Mouse (Mus musculus) CH12.LX (cell line): Measurements from ENCODE around the gene Dusp5. TPM values are rescaled to one million over a fixed set of nuclear protein-coding genes. Genes with fewer than 3 reads are reported as not detected.

ENCODE experiments used
- DNase-seq: peaks from one replicate; pipeline ENCODE4 v3.0.0-alpha.2; 2013; ENCODE audit errors: extremely low read depth
- H3K27ac ChIP-seq: 2 replicates; pipeline ENCODE4 v1.5.1; 2012; ENCODE audit warnings: low read depth, mild to moderate bottlenecking, control low read depth, moderate library complexity; ENCODE audit not compliant: insufficient read depth
- H3K27me3 ChIP-seq: replicated peaks from 2 replicates; pipeline ENCODE3; 2012; ENCODE audit warnings: inconsistent platforms
- H3K36me3 ChIP-seq, 2 experiments: replicated peaks in 1 of 2; 2 replicates each; pipeline versions ENCODE3 to v1.6.1; 2012; ENCODE audit warnings: inconsistent platforms in 1 of 2, low read length in 1 of 2, mild to moderate bottlenecking in 1 of 2, mixed read lengths in 1 of 2, moderate library complexity in 1 of 2; ENCODE audit not compliant: control insufficient read depth in 1 of 2, insufficient read depth in 1 of 2
- H3K4me1 ChIP-seq, 2 experiments: 2 replicates each; pipeline ENCODE4 v1.6.1; 2012; ENCODE audit warnings: inconsistent platforms in 1 of 2, moderate library complexity in 1 of 2; ENCODE audit not compliant: insufficient read depth in 2 of 2, control insufficient read depth in 1 of 2
- H3K4me2 ChIP-seq: 2 replicates; pipeline ENCODE4 v1.6.1; 2012; ENCODE audit warnings: low read depth, mild to moderate bottlenecking, control low read depth; ENCODE audit not compliant: poor library complexity, insufficient read depth, severe bottlenecking
- H3K4me3 ChIP-seq, 3 experiments: fragments of 150-350 bp in 1 of 3; sonication (generic) in 1 of 3; replicated peaks in 1 of 3; 2 replicates each; pipeline versions ENCODE3 to v1.5.1; 2011 to 2012; ENCODE audit warnings: low read depth in 2 of 3, low read length in 2 of 3, mild to moderate bottlenecking in 2 of 3, moderate library complexity in 2 of 3, control low read depth in 1 of 3, improper control_type of control experiment in 1 of 3, inconsistent platforms in 1 of 3, mixed read lengths in 1 of 3; ENCODE audit not compliant: poor library complexity in 1 of 3
- H3K79me2 ChIP-seq: replicated peaks from 2 replicates; pipeline ENCODE4 v1.6.1; 2012; ENCODE audit warnings: mild to moderate bottlenecking, moderate library complexity; ENCODE audit not compliant: control insufficient read depth, poor library complexity, insufficient read depth, severe bottlenecking; ENCODE audit errors: extremely low read depth
- H3K9ac ChIP-seq: 2 replicates; pipeline ENCODE4 v1.6.1; 2012; ENCODE audit warnings: low read depth, mild to moderate bottlenecking, control low read depth, moderate library complexity; ENCODE audit not compliant: insufficient read depth
- H3K9me3 ChIP-seq: replicated peaks from 2 replicates; pipeline ENCODE3; 2012; ENCODE audit warnings: low read length, inconsistent platforms, mixed read lengths
- BHLHE40 ChIP-seq: IDR thresholded peaks from 2 replicates; pipeline ENCODE4 v1.6.1; 2011; ENCODE audit warnings: mild to moderate bottlenecking, low read depth, low read length, improper control_type of control experiment
- CHD1 ChIP-seq: IDR thresholded peaks from 2 replicates; pipeline ENCODE4 v1.6.1; 2012; ENCODE audit warnings: low read depth, low read length, improper control_type of control experiment, inconsistent platforms
- CHD2 ChIP-seq: IDR thresholded peaks from 2 replicates; pipeline ENCODE4 v1.6.1; 2011; ENCODE audit warnings: low read length, improper control_type of control experiment
- EP300 ChIP-seq: IDR thresholded peaks from 2 replicates; pipeline ENCODE4 v1.6.1; 2011; ENCODE audit warnings: low read length, improper control_type of control experiment
- IRF4 ChIP-seq: IDR thresholded peaks from 2 replicates; pipeline ENCODE4 v1.6.1; 2014; ENCODE audit warnings: low read depth, mild to moderate bottlenecking, inconsistent platforms, low read length, improper control_type of control experiment
- JUN ChIP-seq: IDR thresholded peaks from 2 replicates; pipeline ENCODE4 v1.6.1; 2011; ENCODE audit warnings: low read depth, mild to moderate bottlenecking, low read length, improper control_type of control experiment, moderate library complexity; ENCODE audit not compliant: insufficient read depth
- JUND ChIP-seq: conservative IDR thresholded peaks from 2 replicates; pipeline ENCODE4 v1.6.1; 2011; ENCODE audit warnings: low read depth, low read length, improper control_type of control experiment
- KAT2A ChIP-seq: IDR thresholded peaks from 2 replicates; pipeline ENCODE4 v1.6.1; 2012; ENCODE audit warnings: low read length, improper control_type of control experiment, inconsistent platforms; ENCODE audit not compliant: insufficient replicate concordance
- MAFK ChIP-seq: IDR thresholded peaks from 2 replicates; pipeline ENCODE4 v1.6.1; 2011; ENCODE audit warnings: low read length, improper control_type of control experiment; ENCODE audit not compliant: insufficient replicate concordance
- MAX ChIP-seq: IDR thresholded peaks from 2 replicates; pipeline ENCODE4 v1.6.1; 2011; ENCODE audit warnings: low read length, improper control_type of control experiment
- MEF2A ChIP-seq: IDR thresholded peaks from 2 replicates; pipeline ENCODE4 v1.6.1; 2014; ENCODE audit warnings: low read depth, mild to moderate bottlenecking, inconsistent platforms, low read length, improper control_type of control experiment, borderline replicate concordance
- MXI1 ChIP-seq: IDR thresholded peaks from 2 replicates; pipeline ENCODE4 v1.6.1; 2011; ENCODE audit warnings: mild to moderate bottlenecking, low read depth, low read length, improper control_type of control experiment
- NRF1 ChIP-seq: IDR thresholded peaks from 2 replicates; pipeline ENCODE4 v1.6.1; 2014; ENCODE audit warnings: low read depth, mild to moderate bottlenecking, inconsistent platforms, low read length, improper control_type of control experiment, moderate library complexity
- PAX5 ChIP-seq: IDR thresholded peaks from 2 replicates; pipeline ENCODE4 v1.6.1; 2012; ENCODE audit warnings: low read length, inconsistent platforms, mixed read lengths
- POLR2AphosphoS2 ChIP-seq: IDR thresholded peaks from 2 replicates; pipeline ENCODE4 v1.6.1; 2011; ENCODE audit warnings: low read depth, low read length, improper control_type of control experiment
- RAD21 ChIP-seq: IDR thresholded peaks from 2 replicates; pipeline ENCODE4 v1.6.1; 2011; ENCODE audit warnings: low read depth, mild to moderate bottlenecking, low read length, improper control_type of control experiment, moderate library complexity
- SIN3A ChIP-seq: IDR thresholded peaks from 2 replicates; pipeline ENCODE4 v1.6.1; 2012; ENCODE audit warnings: low read length, improper control_type of control experiment, inconsistent platforms
- SMC3 ChIP-seq: IDR thresholded peaks from 2 replicates; pipeline ENCODE4 v1.6.1; 2011; ENCODE audit warnings: low read depth, low read length, improper control_type of control experiment
- UBTF ChIP-seq: IDR thresholded peaks from 2 replicates; pipeline ENCODE4 v1.6.1; 2012; ENCODE audit warnings: low read depth, mild to moderate bottlenecking, inconsistent platforms, low read length, improper control_type of control experiment, moderate library complexity
- ZNF384 ChIP-seq: IDR thresholded peaks from 2 replicates; pipeline ENCODE4 v1.6.1; 2012; ENCODE audit warnings: low read depth, low read length, improper control_type of control experiment, inconsistent platforms
- dilution Hi-C: fragments of 300-500 bp; cut with MboI; formaldehyde crosslinking; loops from 2 replicates; pipeline ENCODE4 v1.14.3; 2020; ENCODE audit warnings: low sequenced_read_pairs; ENCODE audit not compliant: extremely low pct_unique_long_range_greater_than_20kb, extremely low pct_ligation_motif_present
- in situ Hi-C: fragments of 300-500 bp; cut with MboI; formaldehyde crosslinking; loops from 3 replicates; pipeline ENCODE4 v1.14.3; 2019; ENCODE audit warnings: low sequenced_read_pairs, low pct_ligation_motif_present, low pct_unique_long_range_greater_than_20kb, mixed read lengths
- polyA plus RNA-seq: library from polyadenylated mRNA; unstranded; fragments of >175 nt; gene quantifications from 2 replicates; pipeline ENCODE4 v1.2.1, GENCODE M21; 2012; ENCODE audit warnings: low read depth; ENCODE audit not compliant: insufficient read length
- total RNA-seq, 2 experiments: library from RNA; depleted of rRNA; stranded (reverse); fragments of 300-350 nt in 1 of 2; fragments of >200 nt in 1 of 2; gene quantifications; 2 replicates each; pipeline ENCODE4 v1.2.3; 2012 to 2014

Gene Dusp5
- total and polyA plus RNA-seq, 3 experiments, result 10.6 to 18.2 (median 13.2) TPM

DNA sequence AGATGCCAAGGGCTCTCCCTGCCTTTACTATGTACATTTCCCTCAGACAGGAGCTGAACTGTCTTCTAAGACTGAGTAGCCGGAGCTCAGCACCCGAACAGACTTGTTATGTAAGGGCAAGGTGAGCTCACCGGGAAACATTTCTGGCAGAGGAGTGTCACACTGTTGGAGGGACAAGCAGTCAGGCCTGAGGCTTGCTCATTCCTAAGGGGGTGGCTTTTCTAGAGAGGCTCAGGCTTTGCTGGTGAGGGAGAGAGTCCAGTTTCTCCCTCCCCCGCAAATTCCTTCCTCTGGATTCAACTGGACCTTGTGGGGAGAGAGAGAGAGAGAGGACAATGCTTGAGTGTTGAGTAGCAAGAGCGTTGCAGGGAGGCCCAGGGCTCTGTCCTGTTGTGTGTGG lies 46.4 kb upstream of the Dusp5 start:
- TF ChIP-seq SIN3A, result no peak
- TF ChIP-seq PAX5, result no peak
- no peak for TF ChIP-seq IRF4
- TF ChIP-seq JUN, result no peak
- no peak for TF ChIP-seq KAT2A
- no peak for TF ChIP-seq CHD1
- TF ChIP-seq SMC3, result no peak
- TF ChIP-seq MAX, result no peak
- TF ChIP-seq ZNF384, result no peak
- no peak for TF ChIP-seq UBTF
- TF ChIP-seq POLR2AphosphoS2, result no peak
- no peak for TF ChIP-seq BHLHE40
- TF ChIP-seq RAD21, result no peak
- TF ChIP-seq EP300, result no peak
- TF ChIP-seq MXI1, result no peak
- no peak for TF ChIP-seq NRF1
- TF ChIP-seq MAFK, result no peak
- TF ChIP-seq MEF2A, result no peak
- TF ChIP-seq JUND, result no peak
- no peak for TF ChIP-seq CHD2
- TF ChIP-seq, all 38 proteins: peak for 0
- Histone ChIP-seq H3K36me3 (no peaks in the 10 kb centered on the region), H3K27ac (no peak overlapping the region), H3K4me3 (no peak overlapping the region), H3K9me3 (no peaks in the 10 kb centered on the region), H3K4me2 (no peak overlapping the region), H3K9ac (no peak overlapping the region), H3K79me2 (no peaks in the 10 kb centered on the region), H3K27me3 (no peaks in the 10 kb centered on the region), H3K4me1 (peaks cover 10 to 25% of the 10 kb centered on the region in 2 experiments)
- DNase-seq, result no peak
- dilution Hi-C loops, result no loop called here
- in situ Hi-C loops, result no loop called here

DNA sequence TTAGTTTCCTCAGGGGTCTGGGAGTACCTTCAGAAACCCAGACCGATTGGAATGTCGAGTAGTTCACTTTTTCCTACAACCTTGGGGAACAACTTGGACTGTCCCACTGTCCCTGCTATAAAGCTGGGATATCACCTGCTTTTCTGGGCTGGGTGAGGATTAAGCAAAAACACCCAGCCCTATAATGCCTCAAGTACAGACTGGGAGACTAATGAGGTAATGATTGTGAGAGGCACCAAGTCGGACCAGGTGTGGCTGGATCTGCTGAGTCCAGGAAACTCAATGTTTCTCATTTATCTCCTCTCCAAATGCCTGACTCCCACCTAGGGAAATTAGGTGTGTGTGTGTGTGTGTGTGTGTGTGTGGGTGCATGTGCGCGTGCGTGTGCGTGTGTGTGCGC lies 44.9 kb upstream of the Dusp5 start:
- Histone ChIP-seq H3K36me3 (no peaks in the 10 kb centered on the region), H3K79me2 (no peaks in the 10 kb centered on the region), H3K9ac (no peak overlapping the region), H3K9me3 (no peaks in the 10 kb centered on the region), H3K27ac (no peak overlapping the region), H3K27me3 (no peaks in the 10 kb centered on the region), H3K4me2 (no peak overlapping the region), H3K4me1 (peaks cover 10 to 30% of the 10 kb centered on the region in 2 experiments), H3K4me3 (no peak overlapping the region)
- dilution Hi-C loops (no loop called here), in situ Hi-C loops (no loop called here)
- no peak for TF ChIP-seq NRF1
- no peak for DNase-seq
